Mouse (Mus musculus): ENCODE results near the gene Myd88. TPM values are rescaled to one million over a fixed set of nuclear protein-coding genes. Genes with fewer than 3 reads are reported as not detected.

The Myd88 gene
- total RNA-seq, 2 experiments from 2014 or later, result 13.1 to 14.4 TPM

DNA sequence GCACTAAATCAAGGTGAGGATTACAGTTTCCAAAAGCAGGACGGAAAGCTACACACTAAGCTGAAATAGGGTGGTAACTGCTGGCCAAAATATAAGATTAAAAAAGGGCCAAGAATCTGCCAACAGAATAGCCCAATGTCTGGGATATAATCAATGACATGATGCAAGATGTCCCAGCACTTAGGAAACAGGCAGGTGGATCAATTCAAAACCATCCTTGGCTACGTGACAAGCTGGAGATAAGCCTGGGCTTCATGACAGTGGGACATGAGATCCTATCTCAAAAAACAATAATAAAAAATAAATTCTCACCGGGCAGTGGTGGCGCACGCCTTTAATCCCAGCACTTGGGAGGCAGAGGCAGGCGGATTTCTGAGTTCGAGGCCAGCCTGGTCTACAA, 35.3 kb downstream of the Myd88 start:
- DNase-seq (ENCODE audit: low spot score in 2 of 2), result no peak

DNA sequence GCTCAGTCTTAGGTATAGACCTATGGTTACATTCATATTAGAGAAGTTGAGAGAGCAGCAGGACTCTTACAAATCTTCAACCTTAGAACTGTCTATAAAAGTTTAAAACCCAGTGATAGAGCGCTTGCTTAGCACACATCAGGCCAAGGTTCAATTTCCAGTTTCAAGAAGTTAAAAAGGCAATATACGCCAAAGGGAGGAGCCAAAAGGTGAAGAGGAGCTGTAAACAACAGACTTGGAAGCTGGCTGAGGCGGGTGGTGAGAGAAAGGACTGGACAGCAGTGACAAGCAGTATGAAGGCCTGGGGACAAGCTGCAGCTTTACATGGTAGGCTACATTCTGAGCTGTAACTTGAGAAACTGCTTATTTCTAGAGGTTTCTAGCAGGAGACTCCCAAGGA, 42.6 kb downstream of the Myd88 start:
- no peak for DNase-seq (ENCODE audit: low spot score in 2 of 2)

DNA sequence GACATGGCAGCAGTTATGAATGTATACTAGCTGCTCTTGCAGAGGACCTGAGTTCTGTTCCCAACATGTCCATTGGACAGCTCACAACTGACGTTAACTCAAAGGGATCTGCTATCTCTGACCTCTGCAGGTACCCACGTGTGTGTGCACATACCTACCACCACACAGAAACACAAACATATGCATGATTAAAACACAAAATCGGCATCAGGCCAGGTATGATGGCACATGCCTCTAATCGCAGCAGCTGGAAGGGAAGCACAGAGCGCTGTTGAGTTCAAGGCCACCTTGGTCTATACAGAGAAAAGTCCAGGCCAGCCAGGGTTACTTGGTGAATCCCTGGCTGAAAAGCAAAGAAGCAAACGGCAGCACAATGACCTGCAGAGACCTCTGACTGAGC, 43.5 kb downstream of the Myd88 start:
- DNase-seq (ENCODE audit: low spot score in 2 of 2), result no peak

DNA sequence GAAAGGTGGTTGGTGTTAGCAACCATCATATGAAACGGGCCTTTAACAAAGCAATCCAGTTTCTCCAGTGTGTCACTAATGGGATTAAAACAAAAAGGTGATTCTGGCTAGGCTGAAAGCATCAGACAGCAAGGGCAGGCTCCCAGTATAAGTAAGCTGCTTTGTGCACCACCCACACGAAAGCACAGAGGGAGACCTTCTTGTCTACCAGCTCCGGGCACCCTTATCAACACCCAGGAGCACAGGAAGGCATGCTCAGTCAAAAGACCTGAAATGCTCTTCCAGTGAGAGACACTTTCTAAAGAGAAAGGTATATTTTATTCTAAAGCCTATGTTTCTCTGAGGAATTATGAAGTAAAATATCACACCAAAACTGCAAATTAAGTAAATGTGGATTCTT, 50.4 kb downstream of the Myd88 start:
- DNase-seq (ENCODE audit: low spot score in 2 of 2), result no peak

Other genes starting within 250 kb of the Myd88 start
- 10 to 100 TPM; 16.5 to 17.2 TPM for gene Plcd1, start 247.9 kb downstream of the Myd88 start, total RNA-seq (2021)
- gene Dlec1, start 238.9 kb downstream of the Myd88 start, total RNA-seq (2021), result under 1 TPM; 0.12 to 0.13 TPM
- 1 to 10 TPM; 1.6 to 4.6 TPM for gene Acaa1b, start 184.3 kb downstream of the Myd88 start, total RNA-seq (2021)
- not detected for gene Gm47289, start 182.2 kb downstream of the Myd88 start, total RNA-seq (2021)
- not detected for gene Slc22a13, start 132.3 kb downstream of the Myd88 start, total RNA-seq (2021)
- gene Oxsr1, start 19.0 kb downstream of the Myd88 start, total RNA-seq (2021), result 10 to 100 TPM; 36.0 to 39.1 TPM
- 10 to 100 TPM; 52.9 to 58.1 TPM for gene Acaa1a, start 1.7 kb downstream of the Myd88 start, total RNA-seq (2021)
- gene Xylb, start 16.0 kb upstream of the Myd88 start, total RNA-seq (2021), result 1 to 10 TPM; 1.8 to 2.1 TPM
- not detected for gene Slc22a14, start 24.1 kb upstream of the Myd88 start, total RNA-seq (2021)
- gene Acvr2b, start 60.7 kb upstream of the Myd88 start, total RNA-seq (2021), result 10 to 100 TPM; 18.8 to 24.0 TPM
- gene Exog, start 103.5 kb upstream of the Myd88 start, total RNA-seq (2021), result 1 to 10 TPM; 3.9 to 4.3 TPM
- gene Scn5a, start 237.6 kb upstream of the Myd88 start, total RNA-seq (2021), result 1 to 10 TPM; 3.9 to 5.2 TPM

Data from gastrocnemius, postnatal 4 days (tissue).